Mouse (Mus musculus) olfactory bulb, adult 2 months (tissue): Measurements from ENCODE around the gene Naxd. TPM values are rescaled to one million over a fixed set of nuclear protein-coding genes. Genes with fewer than 3 reads are reported as not detected.
"Not testable (repeated sequence)": the region's sequence is repeated elsewhere in the genome, so short reads cannot be mapped to it uniquely, and the experiment has no call there.

Source experiments
- H3K27ac ChIP-seq: fragments of 200-500 bp; 2 replicates; pipeline ENCODE4 v1.5.1; 2012; ENCODE audit warnings: low read depth, low read length; ENCODE audit not compliant: insufficient read depth
- H3K4me1 ChIP-seq: fragments of 200-500 bp; 2 replicates; pipeline ENCODE4 v1.6.1; 2012; ENCODE audit warnings: low read length; ENCODE audit not compliant: control insufficient read depth, insufficient read depth
- H3K4me3 ChIP-seq: fragments of 200-500 bp; 2 replicates; pipeline ENCODE4 v1.5.1; 2012; ENCODE audit warnings: mild to moderate bottlenecking, low read depth, low read length, moderate library complexity; ENCODE audit not compliant: insufficient read depth
- CTCF ChIP-seq: fragments of 200-500 bp; IDR thresholded peaks from 2 replicates; pipeline ENCODE4 v1.5.1; 2012; ENCODE audit warnings: low read depth, mild to moderate bottlenecking, low read length, moderate library complexity; ENCODE audit not compliant: insufficient read depth
- POLR2A ChIP-seq: fragments of 200-500 bp; IDR thresholded peaks from 2 replicates; pipeline ENCODE4 v1.6.1; 2012; ENCODE audit warnings: mild to moderate bottlenecking, low read depth, low read length, moderate library complexity; ENCODE audit not compliant: insufficient read depth
- WGBS: fragments of 180-500 bp; shearing (Covaris S2); methylation state at CpG from one replicate; pipeline ENCODE4 v1.1.7; 2018; 5-methylcytosine and 5-hydroxymethylcytosine counted together
- polyA plus RNA-seq: library from polyadenylated mRNA; stranded (reverse); fragments of >200 nt; gene quantifications from 2 replicates; pipeline ENCODE4 v1.2.4, GENCODE M21; 2012; ENCODE audit warnings: low replicate concordance; ENCODE audit not compliant: missing spikeins, insufficient read depth, insufficient read length

Naxd gene
- polyA plus RNA-seq, 1 experiment, result not detected

DNA sequence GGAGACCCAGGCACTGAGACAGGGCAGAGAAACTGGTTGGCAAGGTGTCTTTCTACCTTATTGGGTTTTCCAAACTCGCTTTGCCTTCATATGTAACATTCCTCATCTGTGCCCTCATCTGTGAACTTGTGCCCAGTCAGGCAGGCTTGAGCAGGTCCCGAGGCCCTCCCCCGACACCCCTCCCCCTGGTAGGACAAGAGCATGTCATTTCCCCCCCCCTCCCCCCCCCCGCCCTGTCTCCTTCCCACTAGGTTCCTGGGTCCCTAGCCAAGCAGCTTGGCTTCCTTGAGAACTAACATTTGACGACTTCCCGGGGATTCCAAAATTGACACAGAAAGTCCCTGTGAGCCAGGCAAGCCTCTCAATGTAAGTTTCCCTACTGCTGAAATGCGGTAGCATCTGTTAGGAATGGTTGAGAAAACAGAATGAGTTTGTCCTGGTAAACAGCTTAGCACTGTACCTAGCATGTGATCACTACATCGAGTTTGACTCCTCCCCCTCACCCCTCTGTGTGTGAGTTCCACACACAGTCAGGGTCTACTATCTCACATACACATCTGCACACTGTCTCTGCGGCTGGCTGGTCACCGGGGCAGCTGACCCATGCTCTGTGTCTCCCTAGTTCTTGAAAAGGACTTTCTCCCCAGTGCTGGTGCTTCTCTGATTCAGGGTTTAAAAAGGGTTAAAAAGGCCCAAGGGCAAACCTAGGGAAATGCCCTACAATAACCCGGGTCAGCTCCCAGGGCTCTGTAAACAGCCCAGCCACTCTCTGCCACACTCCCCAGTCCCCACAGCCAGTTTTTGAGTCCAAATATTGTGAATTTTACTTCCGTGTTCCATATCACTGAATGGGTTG is 39.1 kb upstream of the Naxd start:
- Histone ChIP-seq H3K27ac (no peak overlapping the region), H3K4me1 (peaks cover 11% of the 10 kb centered on the region), H3K4me3 (no peak overlapping the region)
- no peak for TF ChIP-seq POLR2A
- no peak for TF ChIP-seq CTCF
- 51% methylated on average over 12 of the region's 12 CpGs for WGBS

DNA sequence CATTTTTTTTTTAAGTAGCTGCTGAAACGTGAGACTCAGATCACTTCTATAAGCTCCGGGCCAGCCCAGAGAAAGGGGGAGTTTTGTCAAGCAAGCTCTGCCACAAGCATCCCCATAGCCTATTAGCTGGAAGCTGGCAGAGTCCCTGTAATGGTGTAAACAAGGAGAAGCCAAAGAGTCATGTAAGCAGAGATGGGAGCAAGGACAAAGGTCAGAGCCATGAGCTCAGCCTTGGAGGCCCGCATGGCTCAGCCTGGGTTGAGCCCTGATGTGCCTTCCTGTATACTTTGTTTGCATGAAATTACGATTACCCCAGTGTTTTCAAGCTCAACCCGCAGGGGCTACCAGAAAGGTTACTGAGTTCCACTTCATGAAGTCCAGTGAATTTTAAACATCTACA is 38.3 kb upstream of the Naxd start:
- peaks cover 6% of the 10 kb centered on the region for H3K4me1 ChIP-seq
- WGBS, result 68% methylated on average over 5 of the region's 5 CpGs
- H3K27ac ChIP-seq, result no peak overlapping the region
- TF ChIP-seq POLR2A, result no peak
- TF ChIP-seq CTCF, result no peak
- H3K4me3 ChIP-seq, result no peak overlapping the region

GRCm38 (mm10) chr8:11460934-11461333 is 36.4 kb upstream of the Naxd start:
- Histone ChIP-seq H3K4me3 (no peak overlapping the region), H3K27ac (no peak overlapping the region), H3K4me1 (0 out of 2 replicates have a peak, but pooled peaks cover 3% of the 10 kb centered on the region)
- TF ChIP-seq POLR2A (no peak), CTCF (no peak)
- 50% methylated on average over 2 of the region's 2 CpGs for WGBS

DNA sequence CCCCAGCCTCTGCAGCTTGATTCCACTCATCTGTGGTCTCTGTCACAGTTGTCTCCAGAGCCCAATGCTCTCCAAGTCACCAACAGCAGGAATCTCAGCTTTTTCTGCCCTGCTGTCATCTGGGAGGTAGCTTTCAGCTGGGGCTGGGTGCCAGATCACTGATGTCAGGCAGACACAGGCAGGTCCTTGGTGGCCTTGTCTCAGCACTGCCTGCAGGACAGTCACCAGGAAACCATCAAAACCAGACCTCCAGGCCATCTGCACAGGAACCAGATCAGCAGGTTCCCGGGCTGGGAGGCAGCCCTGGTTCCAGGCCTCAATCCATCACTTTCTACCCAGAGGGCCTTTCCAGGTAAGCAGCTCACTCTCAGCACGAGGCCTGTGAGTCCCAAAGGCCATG is 35.5 kb upstream of the Naxd start:
- WGBS, result 82% methylated on average over 2 of the region's 2 CpGs
- no peak overlapping the region for H3K27ac ChIP-seq

DNA sequence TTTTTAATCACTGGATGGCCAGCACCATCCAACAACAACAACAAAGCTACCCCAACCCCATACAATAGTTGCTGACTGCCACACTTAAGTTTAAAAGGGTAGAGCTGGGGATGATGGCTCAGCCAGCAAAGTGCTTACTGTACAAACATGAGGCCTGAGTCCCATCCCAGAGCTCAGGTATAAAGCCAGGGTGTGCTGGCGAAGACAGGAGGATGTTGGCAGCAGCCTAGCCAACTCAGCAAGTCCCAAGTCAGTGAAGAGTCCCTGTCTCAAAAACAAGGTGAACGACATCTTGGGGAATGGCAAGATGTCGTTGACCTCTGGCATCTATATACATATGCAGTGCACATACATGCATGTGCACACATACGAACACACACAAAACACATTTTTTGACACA is 34.7 kb upstream of the Naxd start:
- Histone ChIP-seq H3K4me3 (no peak overlapping the region), H3K27ac (no peak overlapping the region), H3K4me1 (0 out of 2 replicates have a peak, but pooled peaks cover 3% of the 10 kb centered on the region)
- TF ChIP-seq CTCF (no peak), POLR2A (no peak)
- over 99% methylated on average over 4 of the region's 4 CpGs for WGBS

More for the DNA sequence above, 35.5 kb upstream of the Naxd start:
- TF ChIP-seq CTCF (no peak), POLR2A (no peak)
- 0 out of 2 replicates have a peak, but pooled peaks cover 3% of the 10 kb centered on the region for H3K4me1 ChIP-seq
- H3K4me3 ChIP-seq, result no peak overlapping the region

DNA sequence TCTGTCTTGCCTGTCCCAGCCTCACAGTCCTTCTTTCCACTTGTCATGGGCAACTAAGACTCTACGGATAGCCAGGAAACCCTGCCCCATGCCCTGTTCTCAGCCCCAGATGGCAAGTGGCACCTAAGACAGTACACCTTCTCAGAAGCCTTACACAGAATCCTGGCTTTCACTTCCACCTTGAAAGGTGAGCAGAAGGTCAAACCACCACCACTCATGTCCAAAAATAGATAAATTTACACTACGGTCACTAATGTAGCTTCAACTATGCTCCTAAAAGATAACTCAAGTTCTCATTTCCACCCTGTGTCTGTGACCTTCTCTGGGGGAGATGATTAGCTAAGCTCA is 33.8 kb upstream of the Naxd start:
- WGBS, result 92% methylated on average over 2 of the region's 2 CpGs
- TF ChIP-seq POLR2A (no peak), CTCF (no peak)
- H3K27ac ChIP-seq, result no peak overlapping the region
- 0 out of 2 replicates have a peak, but pooled peaks cover 3% of the 10 kb centered on the region for H3K4me1 ChIP-seq
- no peak overlapping the region for H3K4me3 ChIP-seq

- Histone ChIP-seq H3K27ac (no peak overlapping the region), H3K4me1 (0 out of 2 replicates have a peak, but pooled peaks cover 3% of the 10 kb centered on the region), H3K4me3 (no peak overlapping the region)
- WGBS, result 88% methylated on average over 12 of the region's 12 CpGs
- TF ChIP-seq POLR2A (no peak), CTCF (no peak)
Observed at GRCm38 (mm10) chr8:11463889-11464706, 33.2 kb upstream of the Naxd start.

DNA sequence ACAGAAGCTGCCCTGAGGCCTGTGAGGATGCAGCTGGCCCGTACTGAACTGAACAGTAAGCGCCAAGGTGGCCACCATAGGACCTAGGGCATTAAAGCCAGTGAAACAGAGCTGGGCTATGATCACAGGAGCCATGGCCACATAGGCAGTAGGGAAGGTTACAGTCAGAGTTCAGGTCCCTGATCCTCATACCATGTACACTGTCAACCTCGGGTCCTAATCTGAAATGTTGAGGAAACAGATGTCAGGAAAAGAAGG is 32.7 kb upstream of the Naxd start:
- H3K27ac ChIP-seq, result no peak overlapping the region
- no peak overlapping the region for H3K4me3 ChIP-seq
- TF ChIP-seq POLR2A, result no peak
- no peak for TF ChIP-seq CTCF
- 0 out of 2 replicates have a peak, but pooled peaks cover 3% of the 10 kb centered on the region for H3K4me1 ChIP-seq
- 89% methylated on average over 3 of the region's 3 CpGs for WGBS

- H3K4me3 ChIP-seq, result no peak overlapping the region
- no peak for TF ChIP-seq POLR2A
- no peak overlapping the region for H3K27ac ChIP-seq
- 97% methylated on average over 4 of the region's 4 CpGs for WGBS
- H3K4me1 ChIP-seq, result 0 out of 2 replicates have a peak, but pooled peaks cover 3% of the 10 kb centered on the region
Observed at GRCm38 (mm10) chr8:11465619-11466018, 31.7 kb upstream of the Naxd start.

DNA sequence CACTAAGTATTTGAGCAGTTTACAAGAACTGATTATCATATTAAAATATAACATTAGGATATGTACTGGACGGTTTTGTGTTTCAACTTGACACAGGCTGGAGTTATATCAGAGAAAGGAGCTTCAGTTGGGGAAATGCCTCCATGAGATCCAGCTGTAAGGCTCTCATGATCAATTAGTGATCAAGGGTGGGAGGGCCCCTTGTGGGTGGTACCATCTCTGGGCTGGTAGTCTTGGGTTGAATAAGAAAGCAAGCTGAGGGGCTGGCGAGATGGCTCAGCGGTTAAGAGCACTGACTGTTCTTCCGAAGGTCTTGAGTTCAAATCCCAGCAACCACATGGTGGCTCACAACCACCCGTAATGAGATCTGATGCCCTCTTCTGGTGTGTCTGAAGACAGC is 30.8 kb upstream of the Naxd start:
- H3K27ac ChIP-seq, H3K4me3 ChIP-seq, H3K4me1 ChIP-seq: not testable (repeated sequence)
- WGBS, result 61% methylated on average over 5 of the region's 5 CpGs
